Mouse (Mus musculus): Measurements from ENCODE around the gene Uba6. TPM values are rescaled to one million over a fixed set of nuclear protein-coding genes. Genes with fewer than 3 reads are reported as not detected.

Uba6 gene
- polyA plus RNA-seq, 1 experiment from 2014 or later: 14.3 TPM

GRCm38 (mm10) chr5:86066551-86066929 lies 106.1 kb downstream of the Uba6 start:
- 1% methylated on average over 17 of the region's 17 CpGs for WGBS

GRCm38 (mm10) chr5:86065876-86066550 lies 106.6 kb downstream of the Uba6 start:
- H3K27ac ChIP-seq (ENCODE audit: low read length): peak overlapping the region; percentile 84
- peak overlapping the region; percentile 64 for H3K9ac ChIP-seq (ENCODE audit: low read length)
- peaks cover 7% of the 10 kb centered on the region; the same call in 1 of the 2 replicates for H3K4me1 ChIP-seq (ENCODE audit: control insufficient read depth, insufficient read depth, low read length)
- H3K4me2 ChIP-seq (ENCODE audit: low read depth, low read length): peak overlapping the region; percentile 69
- no peaks in the 10 kb centered on the region for H3K36me3 ChIP-seq (ENCODE audit: control insufficient read depth, insufficient read depth, low read length)
- peak overlapping the region; percentile 80 for H3K4me3 ChIP-seq (replicated peaks; ENCODE audit: low read length)
- H3K9me3 ChIP-seq (replicated peaks; ENCODE audit: control insufficient read depth, low read length): no peaks in the 10 kb centered on the region
- WGBS: under 1% methylated on average over 17 of the region's 17 CpGs
- H3K27me3 ChIP-seq (ENCODE audit: control insufficient read depth, insufficient read depth, low read length): no peaks in the 10 kb centered on the region
- ATAC-seq (ENCODE audit: insufficient read depth, low FRiP score): peak; percentile 34

More at GRCm38 (mm10) chr5:86066551-86066929, 106.1 kb downstream of the Uba6 start:
- H3K27me3 ChIP-seq (ENCODE audit: control insufficient read depth, insufficient read depth, low read length): no peaks in the 10 kb centered on the region
- H3K4me2 ChIP-seq (ENCODE audit: low read depth, low read length): peak overlapping the region; percentile 69
- H3K4me3 ChIP-seq (replicated peaks; ENCODE audit: low read length): peak overlapping the region; percentile 80
- H3K36me3 ChIP-seq (ENCODE audit: control insufficient read depth, insufficient read depth, low read length): no peaks in the 10 kb centered on the region
- H3K9me3 ChIP-seq (replicated peaks; ENCODE audit: control insufficient read depth, low read length): no peaks in the 10 kb centered on the region
- peak; percentile 13; the same call in 1 of the 2 replicates for ATAC-seq (ENCODE audit: insufficient read depth, low FRiP score)
- peaks cover 7% of the 10 kb centered on the region; the same call in 1 of the 2 replicates for H3K4me1 ChIP-seq (ENCODE audit: control insufficient read depth, insufficient read depth, low read length)
- H3K27ac ChIP-seq (ENCODE audit: low read length): peak overlapping the region; percentile 43
- peak overlapping the region; percentile 58 for H3K9ac ChIP-seq (ENCODE audit: low read length)

- Histone ChIP-seq H3K36me3 (ENCODE audit: control insufficient read depth, insufficient read depth, low read length) (no peaks in the 10 kb centered on the region), H3K4me1 (ENCODE audit: control insufficient read depth, insufficient read depth, low read length) (peaks cover 7% of the 10 kb centered on the region; the same call in 1 of the 2 replicates), H3K27me3 (ENCODE audit: control insufficient read depth, insufficient read depth, low read length) (no peaks in the 10 kb centered on the region), H3K4me3 (replicated peaks; ENCODE audit: low read length) (peak within 1 kb of the TSS; percentile 80), H3K9ac (ENCODE audit: low read length) (peak within 1 kb of the TSS; percentile 83), H3K27ac (ENCODE audit: low read length) (peak within 1 kb of the TSS; percentile 92), H3K9me3 (replicated peaks; ENCODE audit: control insufficient read depth, low read length) (no peaks in the 10 kb centered on the region), H3K4me2 (ENCODE audit: low read depth, low read length) (peak within 1 kb of the TSS; percentile 69)
- ATAC-seq (ENCODE audit: insufficient read depth, low FRiP score): peak; percentile 97
- WGBS: under 1% methylated on average over 60 of the region's 60 CpGs
These were observed 107.3 kb downstream of the Uba6 start, which contains the start of gene Cenpc1 for GRCm38 (mm10) chr5:86065101-86065875. TSS of gene Cenpc1 (minus strand) at chr5:86065583.

- Histone ChIP-seq H3K4me3 (replicated peaks; ENCODE audit: low read length) (no peak overlapping the region), H3K4me1 (ENCODE audit: control insufficient read depth, insufficient read depth, low read length) (peaks cover 7% of the 10 kb centered on the region; the same call in 1 of the 2 replicates), H3K27ac (ENCODE audit: low read length) (no peak overlapping the region), H3K9me3 (replicated peaks; ENCODE audit: control insufficient read depth, low read length) (no peaks in the 10 kb centered on the region), H3K4me2 (ENCODE audit: low read depth, low read length) (peak overlapping the region; percentile 61; the same call in 1 of the 2 replicates), H3K27me3 (ENCODE audit: control insufficient read depth, insufficient read depth, low read length) (no peaks in the 10 kb centered on the region), H3K9ac (ENCODE audit: low read length) (no peak overlapping the region), H3K36me3 (ENCODE audit: control insufficient read depth, insufficient read depth, low read length) (no peaks in the 10 kb centered on the region)
- WGBS: 90% methylated on average over 1 of the region's 1 CpGs
- no peak for ATAC-seq (ENCODE audit: insufficient read depth, low FRiP score)
These were observed 109.1 kb downstream of the Uba6 start for GRCm38 (mm10) chr5:86063501-86063900.

Other genes with a start within 250 kb of the Uba6 start
- 25.2 and 28.8 TPM in 2 replicates for gene Cenpc1, start 107.2 kb downstream of the Uba6 start, polyA plus RNA-seq (2015; fragmentation: Nextera tagmentation; extraction: Ambion mirVana)
- gene Stap1, start 101.1 kb downstream of the Uba6 start, polyA plus RNA-seq (2015; fragmentation: Nextera tagmentation; extraction: Ambion mirVana): 0.74 and 1.0 TPM in 2 replicates
- not detected in 2 replicates for gene Gnrhr, start 25.1 kb upstream of the Uba6 start, polyA plus RNA-seq (2015; fragmentation: Nextera tagmentation; extraction: Ambion mirVana)
- not detected in 2 replicates for gene Tmprss11c, start 116.5 kb upstream of the Uba6 start, polyA plus RNA-seq (2015; fragmentation: Nextera tagmentation; extraction: Ambion mirVana)
- gene Tmprss11d, start 200.6 kb upstream of the Uba6 start, polyA plus RNA-seq (2015; fragmentation: Nextera tagmentation; extraction: Ambion mirVana): 12.5 and 20.6 TPM in 2 replicates

All from stomach, embryonic 16.5 days (tissue).